Mouse (Mus musculus) CH12.LX (cell line): ENCODE data around the gene Pi4k2b. TPM values are rescaled to one million over a fixed set of nuclear protein-coding genes. Genes with fewer than 3 reads are reported as not detected.
A peak's percentile ranks its signal among the peaks of the same experiment; 100 is the strongest.
"Not testable (repeated sequence)": the region's sequence is repeated elsewhere in the genome, so short reads cannot be mapped to it uniquely, and the experiment has no call there.

Experiments used
- DNase-seq: peaks from one replicate; pipeline ENCODE4 v3.0.0-alpha.2; 2013; ENCODE audit errors: extremely low read depth
- H3K27ac ChIP-seq: 2 replicates; pipeline ENCODE4 v1.5.1; 2012; ENCODE audit warnings: low read depth, mild to moderate bottlenecking, control low read depth, moderate library complexity; ENCODE audit not compliant: insufficient read depth
- H3K27me3 ChIP-seq: replicated peaks from 2 replicates; pipeline ENCODE3; 2012; ENCODE audit warnings: inconsistent platforms
- H3K36me3 ChIP-seq, 2 experiments: replicated peaks in 1 of 2; 2 replicates each; pipeline versions ENCODE3 to v1.6.1; 2012; ENCODE audit warnings: inconsistent platforms in 1 of 2, low read length in 1 of 2, mild to moderate bottlenecking in 1 of 2, mixed read lengths in 1 of 2, moderate library complexity in 1 of 2; ENCODE audit not compliant: control insufficient read depth in 1 of 2, insufficient read depth in 1 of 2
- H3K4me1 ChIP-seq, 2 experiments: 2 replicates each; pipeline ENCODE4 v1.6.1; 2012; ENCODE audit warnings: inconsistent platforms in 1 of 2, moderate library complexity in 1 of 2; ENCODE audit not compliant: insufficient read depth in 2 of 2, control insufficient read depth in 1 of 2
- H3K4me2 ChIP-seq: 2 replicates; pipeline ENCODE4 v1.6.1; 2012; ENCODE audit warnings: low read depth, mild to moderate bottlenecking, control low read depth; ENCODE audit not compliant: poor library complexity, insufficient read depth, severe bottlenecking
- H3K4me3 ChIP-seq, 3 experiments: fragments of 150-350 bp in 1 of 3; sonication (generic) in 1 of 3; replicated peaks in 1 of 3; 2 replicates each; pipeline versions ENCODE3 to v1.5.1; 2011 to 2012; ENCODE audit warnings: low read depth in 2 of 3, low read length in 2 of 3, mild to moderate bottlenecking in 2 of 3, moderate library complexity in 2 of 3, control low read depth in 1 of 3, improper control_type of control experiment in 1 of 3, inconsistent platforms in 1 of 3, mixed read lengths in 1 of 3; ENCODE audit not compliant: poor library complexity in 1 of 3
- H3K79me2 ChIP-seq: replicated peaks from 2 replicates; pipeline ENCODE4 v1.6.1; 2012; ENCODE audit warnings: mild to moderate bottlenecking, moderate library complexity; ENCODE audit not compliant: control insufficient read depth, poor library complexity, insufficient read depth, severe bottlenecking; ENCODE audit errors: extremely low read depth
- H3K9ac ChIP-seq: 2 replicates; pipeline ENCODE4 v1.6.1; 2012; ENCODE audit warnings: low read depth, mild to moderate bottlenecking, control low read depth, moderate library complexity; ENCODE audit not compliant: insufficient read depth
- H3K9me3 ChIP-seq: replicated peaks from 2 replicates; pipeline ENCODE3; 2012; ENCODE audit warnings: low read length, inconsistent platforms, mixed read lengths
- ELF1 ChIP-seq: IDR thresholded peaks from 2 replicates; pipeline ENCODE4 v1.6.1; 2014; ENCODE audit warnings: low read depth, mild to moderate bottlenecking, inconsistent platforms, low read length, improper control_type of control experiment
- GABPA ChIP-seq: IDR thresholded peaks from 2 replicates; pipeline ENCODE4 v1.6.1; 2012; ENCODE audit warnings: low read depth, low read length, improper control_type of control experiment, inconsistent platforms; ENCODE audit not compliant: insufficient replicate concordance
- KAT2A ChIP-seq: IDR thresholded peaks from 2 replicates; pipeline ENCODE4 v1.6.1; 2012; ENCODE audit warnings: low read length, improper control_type of control experiment, inconsistent platforms; ENCODE audit not compliant: insufficient replicate concordance
- MAX ChIP-seq: IDR thresholded peaks from 2 replicates; pipeline ENCODE4 v1.6.1; 2011; ENCODE audit warnings: low read length, improper control_type of control experiment
- MAZ ChIP-seq: IDR thresholded peaks from 2 replicates; pipeline ENCODE4 v1.6.1; 2012; ENCODE audit warnings: low read depth, mild to moderate bottlenecking, inconsistent platforms, low read length, improper control_type of control experiment, moderate library complexity
- NELFE ChIP-seq: IDR thresholded peaks from 2 replicates; pipeline ENCODE4 v1.6.1; 2011; ENCODE audit warnings: low read depth, low read length, improper control_type of control experiment
- NRF1 ChIP-seq: IDR thresholded peaks from 2 replicates; pipeline ENCODE4 v1.6.1; 2014; ENCODE audit warnings: low read depth, mild to moderate bottlenecking, inconsistent platforms, low read length, improper control_type of control experiment, moderate library complexity
- POLR2A ChIP-seq: IDR thresholded peaks from 2 replicates; pipeline ENCODE4 v1.6.1; 2011; ENCODE audit warnings: low read depth, mild to moderate bottlenecking, improper control_type of control experiment, low read length
- POLR2AphosphoS2 ChIP-seq: IDR thresholded peaks from 2 replicates; pipeline ENCODE4 v1.6.1; 2011; ENCODE audit warnings: low read depth, low read length, improper control_type of control experiment
- RCOR1 ChIP-seq: conservative IDR thresholded peaks from 2 replicates; pipeline ENCODE4 v1.6.1; 2012; ENCODE audit warnings: low read depth, mild to moderate bottlenecking, inconsistent platforms, low read length, improper control_type of control experiment
- SIN3A ChIP-seq: IDR thresholded peaks from 2 replicates; pipeline ENCODE4 v1.6.1; 2012; ENCODE audit warnings: low read length, improper control_type of control experiment, inconsistent platforms
- SMC3 ChIP-seq: IDR thresholded peaks from 2 replicates; pipeline ENCODE4 v1.6.1; 2011; ENCODE audit warnings: low read depth, low read length, improper control_type of control experiment
- TCF12 ChIP-seq: IDR thresholded peaks from 2 replicates; pipeline ENCODE4 v1.6.1; 2014; ENCODE audit warnings: low read depth, mild to moderate bottlenecking, inconsistent platforms, low read length, improper control_type of control experiment
- UBTF ChIP-seq: IDR thresholded peaks from 2 replicates; pipeline ENCODE4 v1.6.1; 2012; ENCODE audit warnings: low read depth, mild to moderate bottlenecking, inconsistent platforms, low read length, improper control_type of control experiment, moderate library complexity
- ZMIZ1 ChIP-seq: IDR thresholded peaks from 2 replicates; pipeline ENCODE4 v1.6.1; 2012; ENCODE audit warnings: low read depth, mild to moderate bottlenecking, inconsistent platforms, low read length, improper control_type of control experiment
- dilution Hi-C: fragments of 300-500 bp; cut with MboI; formaldehyde crosslinking; loops from 2 replicates; pipeline ENCODE4 v1.14.3; 2020; ENCODE audit warnings: low sequenced_read_pairs; ENCODE audit not compliant: extremely low pct_unique_long_range_greater_than_20kb, extremely low pct_ligation_motif_present
- in situ Hi-C: fragments of 300-500 bp; cut with MboI; formaldehyde crosslinking; loops from 3 replicates; pipeline ENCODE4 v1.14.3; 2019; ENCODE audit warnings: low sequenced_read_pairs, low pct_ligation_motif_present, low pct_unique_long_range_greater_than_20kb, mixed read lengths
- polyA plus RNA-seq: library from polyadenylated mRNA; unstranded; fragments of >175 nt; gene quantifications from 2 replicates; pipeline ENCODE4 v1.2.1, GENCODE M21; 2012; ENCODE audit warnings: low read depth; ENCODE audit not compliant: insufficient read length
- total RNA-seq, 2 experiments: library from RNA; depleted of rRNA; stranded (reverse); fragments of 300-350 nt in 1 of 2; fragments of >200 nt in 1 of 2; gene quantifications; 2 replicates each; pipeline ENCODE4 v1.2.3; 2012 to 2014

Gene Pi4k2b
- total RNA-seq (2012; rRNA removed) (14.5 and 17.0 TPM in 2 replicates), total RNA-seq (2014; rRNA removed) (27.1 and 31.7 TPM in 2 replicates), polyA plus RNA-seq (9.9 and 10.8 TPM in 2 replicates)

DNA sequence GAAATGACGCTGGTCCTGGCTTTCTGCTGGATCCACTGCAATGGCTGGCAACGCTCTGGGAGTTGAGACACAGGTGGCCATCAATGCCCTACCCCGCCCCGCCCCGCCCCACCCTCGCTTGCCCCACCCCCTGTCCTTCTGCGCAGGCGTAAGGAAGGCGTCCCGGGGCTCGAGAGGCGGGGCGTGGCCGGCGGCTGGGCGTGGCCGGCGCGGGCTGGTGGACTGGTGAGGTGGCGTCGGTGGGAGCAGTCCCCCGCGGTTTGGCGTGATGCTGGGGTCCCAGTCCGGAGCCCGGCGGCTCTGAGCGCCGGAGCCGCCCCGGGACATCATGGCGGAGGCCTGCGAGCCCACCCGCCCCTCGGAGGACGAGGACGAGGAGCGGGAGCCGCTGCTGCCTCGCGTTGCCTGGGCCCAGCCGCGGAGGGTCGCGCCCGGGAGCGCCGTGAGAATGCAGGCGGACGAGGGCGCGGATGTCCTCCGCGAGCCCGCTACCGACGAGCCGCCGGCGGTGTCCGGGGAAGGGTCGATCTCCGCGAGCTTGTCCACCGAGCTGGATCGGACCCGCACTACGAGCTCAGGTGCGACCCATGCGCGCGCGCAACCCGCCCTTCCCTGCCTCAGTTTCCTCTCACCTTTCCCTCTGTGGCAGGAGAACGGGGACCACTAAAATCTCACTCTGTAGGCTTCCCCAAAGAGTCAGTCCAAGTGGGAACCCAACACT is at the start of gene Pi4k2b:
Pi4k2b (plus strand) TSS at position 184 of the 721 bp plus-strand sequence.
- Histone ChIP-seq H3K4me3 (peak within 1 kb of the TSS; percentile 87 to 92 (median 92)), H3K4me1 (peaks cover 0 to 9% of the 10 kb centered on the region in 2 experiments; a peak in 2 of 4 replicates), H3K36me3 (no peaks in the 10 kb centered on the region), H3K9ac (peak within 1 kb of the TSS; percentile 59), H3K79me2 (peaks cover 4% of the 10 kb centered on the region; the same call in 1 of the 2 replicates), H3K27ac (peak within 1 kb of the TSS; percentile 48), H3K27me3 (no peaks in the 10 kb centered on the region), H3K9me3 (no peaks in the 10 kb centered on the region), H3K4me2 (peak within 1 kb of the TSS; percentile 100)
- peak; percentile 77 for DNase-seq
- dilution Hi-C loops: no loop called here
- in situ Hi-C loops: no loop called here
- TF ChIP-seq NELFE (peak; percentile 67), MAX (0 out of 2 replicates have a peak, but pooled peaks have one; percentile 39), MAZ (peak; percentile 62; the same call in 1 of the 2 replicates), TCF12 (peak; percentile 45; the same call in 1 of the 2 replicates), SIN3A (peak; percentile 61), NRF1 (peak; percentile 81), POLR2A (peak; percentile 72), ZMIZ1 (peak; percentile 66; the same call in 1 of the 2 replicates), GABPA (no peak), ELF1 (no peak; the same call in 1 of the 2 replicates), POLR2AphosphoS2 (0 out of 2 replicates have a peak, but pooled peaks have one; percentile 31), KAT2A (no peak), SMC3 (no peak), UBTF (peak; percentile 83; the same call in 1 of the 2 replicates)

DNA sequence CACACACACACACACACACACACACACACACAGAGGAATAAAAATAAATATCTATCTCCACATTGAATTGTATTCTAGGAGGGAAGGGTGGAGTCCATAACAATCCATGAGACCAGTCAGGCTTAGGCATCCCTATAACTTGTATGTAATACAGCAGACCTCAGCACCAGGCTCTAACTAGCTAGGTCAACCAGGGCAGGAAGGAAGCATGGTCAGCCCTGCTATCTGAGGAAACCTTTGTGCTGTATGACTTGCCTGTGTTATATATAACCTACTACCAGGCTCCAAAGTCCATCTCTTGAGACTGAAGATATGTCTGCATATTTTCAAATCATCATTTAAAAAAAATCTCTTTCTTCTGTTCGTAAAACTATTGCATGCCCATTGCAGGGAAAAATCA is 44.1 kb upstream of the Pi4k2b start:
- in situ Hi-C loops (no loop called here), dilution Hi-C loops (no loop called here)
- no peak overlapping the region for H3K4me2 ChIP-seq
- H3K36me3 ChIP-seq: no peaks in the 10 kb centered on the region
- no peaks in the 10 kb centered on the region for H3K4me1 ChIP-seq
- no peaks in the 10 kb centered on the region for H3K27me3 ChIP-seq
- no peak for DNase-seq
- no peaks in the 10 kb centered on the region for H3K9me3 ChIP-seq
- no peak for TF ChIP-seq RCOR1
- no peak overlapping the region for H3K9ac ChIP-seq
- H3K79me2 ChIP-seq: no peaks in the 10 kb centered on the region
- no peak overlapping the region for H3K27ac ChIP-seq
- no peak overlapping the region for H3K4me3 ChIP-seq

DNA sequence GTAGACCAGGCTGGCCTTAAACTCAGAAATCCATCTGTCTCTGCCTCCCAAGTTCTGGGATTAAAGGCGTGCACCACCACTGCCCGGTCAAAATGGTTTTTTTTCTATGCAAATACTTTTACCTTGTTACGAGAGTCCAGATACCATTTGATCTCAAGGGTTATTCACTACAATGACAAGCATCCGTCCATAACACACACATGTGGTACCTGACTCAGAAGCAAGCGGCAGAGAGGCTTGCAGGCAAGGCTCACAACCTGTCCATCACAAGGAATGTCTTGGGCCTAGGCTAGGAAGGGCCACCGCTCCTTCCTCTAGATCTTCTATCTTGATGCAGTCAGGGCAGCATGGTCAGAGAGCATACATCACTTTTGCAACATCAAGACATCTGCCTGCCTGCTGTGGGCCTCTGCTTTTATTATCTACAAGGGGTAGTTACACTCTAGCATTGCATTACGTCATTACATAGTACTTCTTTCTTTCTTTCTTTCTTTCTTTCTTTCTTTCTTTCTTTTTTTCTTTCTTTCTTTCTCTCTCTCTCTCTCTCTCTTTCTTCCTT is 43.4 kb upstream of the Pi4k2b start:
- H3K36me3 ChIP-seq, H3K27ac ChIP-seq, H3K27me3 ChIP-seq, H3K4me2 ChIP-seq, H3K9me3 ChIP-seq, in situ Hi-C loops, H3K4me3 ChIP-seq, H3K4me1 ChIP-seq, dilution Hi-C loops, H3K79me2 ChIP-seq, DNase-seq, H3K9ac ChIP-seq: not testable (repeated sequence)
